Mouse (Mus musculus) CH12.LX (cell line): ENCODE measurements around the gene Naa38. TPM values are rescaled to one million over a fixed set of nuclear protein-coding genes. Genes with fewer than 3 reads are reported as not detected.

Source experiments
- DNase-seq: peaks from one replicate; pipeline ENCODE4 v3.0.0-alpha.2; 2013; ENCODE audit errors: extremely low read depth
- H3K27ac ChIP-seq: 2 replicates; pipeline ENCODE4 v1.5.1; 2012; ENCODE audit warnings: low read depth, mild to moderate bottlenecking, control low read depth, moderate library complexity; ENCODE audit not compliant: insufficient read depth
- H3K27me3 ChIP-seq: replicated peaks from 2 replicates; pipeline ENCODE3; 2012; ENCODE audit warnings: inconsistent platforms
- H3K36me3 ChIP-seq, 2 experiments: replicated peaks in 1 of 2; 2 replicates each; pipeline versions ENCODE3 to v1.6.1; 2012; ENCODE audit warnings: inconsistent platforms in 1 of 2, low read length in 1 of 2, mild to moderate bottlenecking in 1 of 2, mixed read lengths in 1 of 2, moderate library complexity in 1 of 2; ENCODE audit not compliant: control insufficient read depth in 1 of 2, insufficient read depth in 1 of 2
- H3K4me1 ChIP-seq, 2 experiments: 2 replicates each; pipeline ENCODE4 v1.6.1; 2012; ENCODE audit warnings: inconsistent platforms in 1 of 2, moderate library complexity in 1 of 2; ENCODE audit not compliant: insufficient read depth in 2 of 2, control insufficient read depth in 1 of 2
- H3K4me2 ChIP-seq: 2 replicates; pipeline ENCODE4 v1.6.1; 2012; ENCODE audit warnings: low read depth, mild to moderate bottlenecking, control low read depth; ENCODE audit not compliant: poor library complexity, insufficient read depth, severe bottlenecking
- H3K4me3 ChIP-seq, 3 experiments: fragments of 150-350 bp in 1 of 3; sonication (generic) in 1 of 3; replicated peaks in 1 of 3; 2 replicates each; pipeline versions ENCODE3 to v1.5.1; 2011 to 2012; ENCODE audit warnings: low read depth in 2 of 3, low read length in 2 of 3, mild to moderate bottlenecking in 2 of 3, moderate library complexity in 2 of 3, control low read depth in 1 of 3, improper control_type of control experiment in 1 of 3, inconsistent platforms in 1 of 3, mixed read lengths in 1 of 3; ENCODE audit not compliant: poor library complexity in 1 of 3
- H3K79me2 ChIP-seq: replicated peaks from 2 replicates; pipeline ENCODE4 v1.6.1; 2012; ENCODE audit warnings: mild to moderate bottlenecking, moderate library complexity; ENCODE audit not compliant: control insufficient read depth, poor library complexity, insufficient read depth, severe bottlenecking; ENCODE audit errors: extremely low read depth
- H3K9ac ChIP-seq: 2 replicates; pipeline ENCODE4 v1.6.1; 2012; ENCODE audit warnings: low read depth, mild to moderate bottlenecking, control low read depth, moderate library complexity; ENCODE audit not compliant: insufficient read depth
- H3K9me3 ChIP-seq: replicated peaks from 2 replicates; pipeline ENCODE3; 2012; ENCODE audit warnings: low read length, inconsistent platforms, mixed read lengths
- BHLHE40 ChIP-seq: IDR thresholded peaks from 2 replicates; pipeline ENCODE4 v1.6.1; 2011; ENCODE audit warnings: mild to moderate bottlenecking, low read depth, low read length, improper control_type of control experiment
- CHD1 ChIP-seq: IDR thresholded peaks from 2 replicates; pipeline ENCODE4 v1.6.1; 2012; ENCODE audit warnings: low read depth, low read length, improper control_type of control experiment, inconsistent platforms
- CTCF ChIP-seq, 2 experiments: IDR thresholded peaks in 1 of 2; conservative IDR thresholded peaks in 1 of 2; 2 replicates each; pipeline ENCODE4 v1.5.1; 2011 to 2012; ENCODE audit warnings: low read depth in 2 of 2, low read length in 2 of 2, improper control_type of control experiment in 1 of 2, inconsistent platforms in 1 of 2, mild to moderate bottlenecking in 1 of 2, moderate library complexity in 1 of 2
- E2F4 ChIP-seq: IDR thresholded peaks from 2 replicates; pipeline ENCODE4 v1.6.1; 2011; ENCODE audit warnings: low read depth, low read length, improper control_type of control experiment; ENCODE audit not compliant: insufficient replicate concordance
- HCFC1 ChIP-seq: IDR thresholded peaks from 2 replicates; pipeline ENCODE4 v1.6.1; 2012; ENCODE audit warnings: low read depth, mild to moderate bottlenecking, inconsistent platforms, low read length, improper control_type of control experiment
- JUND ChIP-seq: conservative IDR thresholded peaks from 2 replicates; pipeline ENCODE4 v1.6.1; 2011; ENCODE audit warnings: low read depth, low read length, improper control_type of control experiment
- KAT2A ChIP-seq: IDR thresholded peaks from 2 replicates; pipeline ENCODE4 v1.6.1; 2012; ENCODE audit warnings: low read length, improper control_type of control experiment, inconsistent platforms; ENCODE audit not compliant: insufficient replicate concordance
- MEF2A ChIP-seq: IDR thresholded peaks from 2 replicates; pipeline ENCODE4 v1.6.1; 2014; ENCODE audit warnings: low read depth, mild to moderate bottlenecking, inconsistent platforms, low read length, improper control_type of control experiment, borderline replicate concordance
- MXI1 ChIP-seq: IDR thresholded peaks from 2 replicates; pipeline ENCODE4 v1.6.1; 2011; ENCODE audit warnings: mild to moderate bottlenecking, low read depth, low read length, improper control_type of control experiment
- NELFE ChIP-seq: IDR thresholded peaks from 2 replicates; pipeline ENCODE4 v1.6.1; 2011; ENCODE audit warnings: low read depth, low read length, improper control_type of control experiment
- NRF1 ChIP-seq: IDR thresholded peaks from 2 replicates; pipeline ENCODE4 v1.6.1; 2014; ENCODE audit warnings: low read depth, mild to moderate bottlenecking, inconsistent platforms, low read length, improper control_type of control experiment, moderate library complexity
- PAX5 ChIP-seq: IDR thresholded peaks from 2 replicates; pipeline ENCODE4 v1.6.1; 2012; ENCODE audit warnings: low read length, inconsistent platforms, mixed read lengths
- POLR2A ChIP-seq: IDR thresholded peaks from 2 replicates; pipeline ENCODE4 v1.6.1; 2011; ENCODE audit warnings: low read depth, mild to moderate bottlenecking, improper control_type of control experiment, low read length
- RAD21 ChIP-seq: IDR thresholded peaks from 2 replicates; pipeline ENCODE4 v1.6.1; 2011; ENCODE audit warnings: low read depth, mild to moderate bottlenecking, low read length, improper control_type of control experiment, moderate library complexity
- RCOR1 ChIP-seq: conservative IDR thresholded peaks from 2 replicates; pipeline ENCODE4 v1.6.1; 2012; ENCODE audit warnings: low read depth, mild to moderate bottlenecking, inconsistent platforms, low read length, improper control_type of control experiment
- SIN3A ChIP-seq: IDR thresholded peaks from 2 replicates; pipeline ENCODE4 v1.6.1; 2012; ENCODE audit warnings: low read length, improper control_type of control experiment, inconsistent platforms
- SMC3 ChIP-seq: IDR thresholded peaks from 2 replicates; pipeline ENCODE4 v1.6.1; 2011; ENCODE audit warnings: low read depth, low read length, improper control_type of control experiment
- TCF12 ChIP-seq: IDR thresholded peaks from 2 replicates; pipeline ENCODE4 v1.6.1; 2014; ENCODE audit warnings: low read depth, mild to moderate bottlenecking, inconsistent platforms, low read length, improper control_type of control experiment
- USF2 ChIP-seq: conservative IDR thresholded peaks from 2 replicates; pipeline ENCODE4 v1.6.1; 2011; ENCODE audit warnings: low read depth, low read length, improper control_type of control experiment
- ZKSCAN1 ChIP-seq: IDR thresholded peaks from 2 replicates; pipeline ENCODE4 v1.6.1; 2012; ENCODE audit warnings: low read depth, inconsistent platforms, low read length, improper control_type of control experiment, borderline replicate concordance
- ZNF384 ChIP-seq: IDR thresholded peaks from 2 replicates; pipeline ENCODE4 v1.6.1; 2012; ENCODE audit warnings: low read depth, low read length, improper control_type of control experiment, inconsistent platforms
- dilution Hi-C: fragments of 300-500 bp; cut with MboI; formaldehyde crosslinking; loops from 2 replicates; pipeline ENCODE4 v1.14.3; 2020; ENCODE audit warnings: low sequenced_read_pairs; ENCODE audit not compliant: extremely low pct_unique_long_range_greater_than_20kb, extremely low pct_ligation_motif_present
- in situ Hi-C: fragments of 300-500 bp; cut with MboI; formaldehyde crosslinking; loops from 3 replicates; pipeline ENCODE4 v1.14.3; 2019; ENCODE audit warnings: low sequenced_read_pairs, low pct_ligation_motif_present, low pct_unique_long_range_greater_than_20kb, mixed read lengths
- polyA plus RNA-seq: library from polyadenylated mRNA; unstranded; fragments of >175 nt; gene quantifications from 2 replicates; pipeline ENCODE4 v1.2.1, GENCODE M21; 2012; ENCODE audit warnings: low read depth; ENCODE audit not compliant: insufficient read length
- total RNA-seq, 2 experiments: library from RNA; depleted of rRNA; stranded (reverse); fragments of 300-350 nt in 1 of 2; fragments of >200 nt in 1 of 2; gene quantifications; 2 replicates each; pipeline ENCODE4 v1.2.3; 2012 to 2014

Naa38 gene
- total and polyA plus RNA-seq, 3 experiments, result 153 to 201 (median 193) TPM

DNA sequence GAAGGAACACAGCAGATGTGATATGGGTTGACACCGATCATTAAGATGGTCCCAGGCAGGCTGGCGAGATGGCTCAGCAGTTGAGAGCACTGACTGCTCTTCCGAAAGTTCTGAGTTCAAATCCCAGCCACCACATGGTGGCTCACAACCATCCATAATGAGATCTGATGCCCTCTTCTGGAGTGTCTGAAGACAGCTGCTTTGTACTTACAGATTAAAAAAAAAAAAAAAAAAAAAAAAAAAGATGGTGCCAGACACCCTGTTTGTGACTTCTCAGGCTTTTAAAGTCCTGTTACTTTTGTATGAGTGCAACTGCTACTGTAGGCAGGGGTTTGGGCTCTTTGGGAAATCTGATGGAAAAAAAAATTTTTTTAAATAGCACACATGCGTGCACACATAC, 6.6 kb upstream of the Naa38 start:
- Histone ChIP-seq H3K27me3 (no peaks in the 10 kb centered on the region), H3K9me3 (no peaks in the 10 kb centered on the region), H3K27ac (no peak overlapping the region), H3K79me2 (no peaks in the 10 kb centered on the region), H3K4me1 (0 out of 4 replicates have a peak, but pooled peaks cover 0 to under 1% of the 10 kb centered on the region in 2 experiments), H3K4me3 (no peak overlapping the region), H3K36me3 (peaks cover 10 to 41% of the 10 kb centered on the region in 2 experiments), H3K4me2 (no peak overlapping the region), H3K9ac (no peak overlapping the region)
- dilution Hi-C loops (no loop called here), in situ Hi-C loops (no loop called here)
- no peak for DNase-seq
- TF ChIP-seq CHD1 (no peak), SMC3 (0 out of 2 replicates have a peak, but pooled peaks have one; percentile 14), ZNF384 (peak; percentile 90), CTCF (conservative IDR thresholded peaks at IDR 0.05 in 1 of 2, IDR thresholded peaks at IDR 0.05 in 1 of 2; ENCODE audit: low read depth in 2 of 2, low read length in 2 of 2) (peak in 1 of 2 experiments; percentile 29; a peak in 1 of 4 replicates)

DNA sequence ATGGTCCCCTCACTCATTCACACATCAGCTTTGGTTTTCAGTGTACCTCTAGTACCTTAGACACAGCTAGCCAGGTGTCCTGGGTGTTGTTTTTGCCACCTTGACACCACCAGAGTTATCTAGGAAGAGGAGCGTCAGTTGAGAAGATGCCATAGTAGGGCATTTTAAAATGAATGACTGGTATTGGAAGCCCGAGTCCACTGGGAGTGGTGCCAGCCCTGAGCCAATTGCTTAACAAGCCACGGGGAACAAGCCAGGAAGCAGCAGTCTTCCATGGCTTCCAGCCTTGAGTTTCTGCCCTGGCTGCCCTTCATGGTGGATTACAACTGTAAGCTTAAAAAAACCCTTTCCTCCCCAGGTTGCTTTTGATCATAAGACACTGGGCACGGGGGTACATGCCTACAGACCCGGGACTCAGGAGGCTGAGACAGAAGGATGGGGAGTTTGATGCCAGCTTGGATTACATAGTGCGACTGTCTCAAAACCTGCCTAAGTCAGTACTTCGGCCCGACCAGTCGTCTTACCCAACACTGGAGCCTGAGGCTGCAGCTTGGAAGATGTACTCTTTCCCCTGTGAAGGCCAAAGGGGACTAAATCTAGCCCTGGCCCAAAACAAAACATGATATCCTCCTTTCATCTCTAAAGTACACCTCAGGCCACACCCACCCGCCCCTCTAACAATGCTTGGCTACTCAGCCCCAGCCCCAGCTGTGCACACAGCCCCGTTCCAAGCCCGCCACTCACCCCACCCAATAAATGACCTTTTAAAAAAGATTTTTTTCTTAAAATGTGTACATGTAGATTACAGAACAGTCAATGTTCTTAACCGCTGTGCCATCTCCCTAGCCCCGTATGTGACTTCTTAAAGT, 5.5 kb upstream of the Naa38 start:
- DNase-seq, result no peak
- dilution Hi-C loops (no loop called here), in situ Hi-C loops (no loop called here)

More for the DNA sequence above, 5.5 kb upstream of the Naa38 start:
- peaks cover 10 to 35% of the 10 kb centered on the region in 2 experiments for H3K36me3 ChIP-seq
- H3K4me3 ChIP-seq, result no peak overlapping the region
- H3K27ac ChIP-seq, result no peak overlapping the region
- H3K9ac ChIP-seq, result no peak overlapping the region
- H3K79me2 ChIP-seq, result peaks cover 6% of the 10 kb centered on the region
- no peaks in the 10 kb centered on the region for H3K27me3 ChIP-seq
- TF ChIP-seq USF2 (no peak), POLR2A (no peak), BHLHE40 (no peak), SIN3A (no peak), CTCF (conservative IDR thresholded peaks at IDR 0.05 in 1 of 2, IDR thresholded peaks at IDR 0.05 in 1 of 2; ENCODE audit: low read depth in 2 of 2, low read length in 2 of 2) (no peak), KAT2A (no peak), MEF2A (no peak), E2F4 (no peak), JUND (no peak), NELFE (no peak), SMC3 (no peak), HCFC1 (no peak), MXI1 (no peak), PAX5 (no peak), RAD21 (no peak), TCF12 (no peak), NRF1 (no peak), RCOR1 (no peak), ZKSCAN1 (no peak)
- H3K4me1 ChIP-seq, result peaks cover 0 to 5% of the 10 kb centered on the region in 2 experiments; a peak in 2 of 4 replicates
- H3K9me3 ChIP-seq, result no peaks in the 10 kb centered on the region
- H3K4me2 ChIP-seq, result no peak overlapping the region
